Mouse (Mus musculus): ENCODE data around the gene Dync1i2.

DNA sequence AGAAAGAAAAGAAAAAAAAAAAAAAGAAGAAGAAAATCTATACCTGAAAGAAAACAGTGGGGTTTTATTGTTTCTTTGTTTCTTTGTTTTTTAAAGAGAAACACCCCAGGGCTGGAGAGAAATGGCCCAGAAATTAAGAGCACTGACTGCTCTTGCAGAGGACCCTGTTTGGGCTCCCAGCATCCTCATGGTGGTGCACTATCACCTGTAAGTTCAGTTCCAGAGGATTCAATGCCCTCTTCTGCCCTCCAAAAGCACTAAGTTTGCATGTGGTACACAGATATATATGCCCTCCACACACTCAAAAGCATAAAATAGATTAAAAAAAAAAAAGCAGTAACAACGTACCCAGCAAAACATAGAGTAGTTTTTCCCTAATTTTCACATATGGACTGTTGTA, 87.2 kb downstream of the Dync1i2 start:
- TF ChIP-seq POLR2A (IDR thresholded peaks at IDR 0.05; ENCODE audit: borderline replicate concordance, low read depth, low read length) (no peak), CTCF (IDR thresholded peaks at IDR 0.05; ENCODE audit: low read depth, low read length) (no peak)
